Mouse (Mus musculus): ENCODE results near the gene Serp2.

Gene Serp2

DNA sequence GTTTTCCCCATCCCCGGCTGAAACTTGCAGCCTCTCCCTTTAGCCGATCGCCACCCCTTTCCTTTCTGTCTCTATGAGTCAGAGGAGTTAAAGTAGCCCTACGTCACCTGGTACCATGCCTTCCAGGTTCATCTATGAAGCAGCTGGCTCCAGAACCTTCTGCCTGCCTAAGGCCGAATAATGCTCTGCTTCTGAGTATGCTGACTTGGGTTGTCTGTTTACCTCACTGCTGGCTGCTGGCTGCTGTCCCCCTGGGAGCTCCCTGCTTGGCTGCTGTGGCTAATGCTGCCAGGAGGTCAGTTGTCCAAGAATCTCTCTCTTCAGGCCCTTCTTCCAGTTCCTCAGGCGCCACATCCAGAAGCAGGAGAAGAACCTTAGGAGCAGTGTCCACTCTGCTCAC is 30.2 kb downstream of the Serp2 start:
- DNase-seq, result no peak

DNA sequence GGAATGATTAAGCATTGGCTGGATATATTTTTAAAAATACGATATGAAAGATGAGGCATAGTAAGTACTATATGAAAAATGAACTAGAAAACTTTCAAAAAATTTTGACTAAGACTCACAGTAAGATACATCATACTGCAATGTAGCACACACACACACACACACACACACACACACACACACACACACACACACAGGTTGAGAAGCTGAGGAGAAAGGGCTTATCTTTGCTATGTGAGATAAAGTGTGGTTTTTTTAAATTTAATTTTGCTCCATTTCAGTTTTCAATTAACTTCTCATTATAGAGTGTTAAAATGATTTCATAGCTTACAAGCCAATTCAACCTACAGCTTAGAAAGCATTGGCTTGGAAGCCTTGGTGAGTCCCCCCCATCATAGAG is 33.3 kb downstream of the Serp2 start:
- DNase-seq, result no peak

DNA sequence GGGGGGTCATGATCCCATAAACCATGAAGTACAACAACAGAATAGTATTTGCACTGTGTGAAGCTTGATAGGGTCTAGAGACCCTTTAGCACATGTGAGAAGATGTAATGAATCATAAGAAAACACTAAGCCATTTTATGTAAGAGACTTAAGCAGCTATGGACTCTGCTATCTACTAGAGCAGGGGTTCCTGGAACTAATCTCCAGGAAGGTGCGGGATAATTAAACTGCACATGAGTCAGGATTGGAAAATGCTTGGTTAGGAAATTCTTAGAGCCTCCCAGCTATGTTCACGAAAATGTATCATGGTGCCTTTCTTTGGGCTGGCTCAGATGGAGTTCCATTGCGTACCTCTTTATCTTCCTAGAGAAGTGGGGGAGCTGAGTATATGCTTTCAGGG is 35.4 kb downstream of the Serp2 start:
- DNase-seq, result no peak

- no peak for DNase-seq
Observed at GRCm38 (mm10) chr14:76520606-76521005, 36.1 kb downstream of the Serp2 start.

GRCm38 (mm10) chr14:76518217-76518616 is 38.5 kb downstream of the Serp2 start:
- DNase-seq, result no peak

- no peak for DNase-seq
Observed at GRCm38 (mm10) chr14:76515620-76516019, 41.1 kb downstream of the Serp2 start.

DNA sequence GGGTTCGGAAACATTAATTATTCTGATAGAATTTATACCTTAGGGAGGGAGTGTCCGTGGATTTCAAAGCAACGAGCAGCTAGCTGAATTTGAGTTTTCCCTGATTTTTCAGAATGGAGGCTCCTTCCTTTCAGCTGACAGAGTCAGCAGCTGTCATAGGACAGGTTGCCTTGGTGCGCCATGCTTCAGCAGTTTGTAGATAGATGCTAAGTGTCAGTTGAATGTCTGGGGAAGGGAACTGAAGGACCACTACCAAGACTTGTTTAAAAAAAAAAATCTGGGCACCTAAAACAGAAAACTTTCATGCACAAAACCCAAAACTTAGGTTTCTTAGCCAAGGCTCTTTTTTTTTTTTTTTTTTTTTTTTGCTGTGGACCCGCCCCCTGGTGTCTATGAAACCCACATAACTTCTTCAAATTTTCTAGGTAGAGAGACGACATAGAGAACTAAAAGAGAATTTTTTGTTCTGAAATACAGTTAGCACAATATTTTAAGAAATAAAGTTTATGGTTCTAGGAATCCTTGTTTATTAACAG is 42.6 kb downstream of the Serp2 start:
- DNase-seq, result no peak

GRCm38 (mm10) chr14:76513395-76514049 is 43.2 kb downstream of the Serp2 start:
- no peak for DNase-seq

- no peak for DNase-seq
Observed at GRCm38 (mm10) chr14:76511971-76512370, 44.7 kb downstream of the Serp2 start.

- no peak for DNase-seq
Observed at GRCm38 (mm10) chr14:76508701-76509100, 48.0 kb downstream of the Serp2 start.

DNA sequence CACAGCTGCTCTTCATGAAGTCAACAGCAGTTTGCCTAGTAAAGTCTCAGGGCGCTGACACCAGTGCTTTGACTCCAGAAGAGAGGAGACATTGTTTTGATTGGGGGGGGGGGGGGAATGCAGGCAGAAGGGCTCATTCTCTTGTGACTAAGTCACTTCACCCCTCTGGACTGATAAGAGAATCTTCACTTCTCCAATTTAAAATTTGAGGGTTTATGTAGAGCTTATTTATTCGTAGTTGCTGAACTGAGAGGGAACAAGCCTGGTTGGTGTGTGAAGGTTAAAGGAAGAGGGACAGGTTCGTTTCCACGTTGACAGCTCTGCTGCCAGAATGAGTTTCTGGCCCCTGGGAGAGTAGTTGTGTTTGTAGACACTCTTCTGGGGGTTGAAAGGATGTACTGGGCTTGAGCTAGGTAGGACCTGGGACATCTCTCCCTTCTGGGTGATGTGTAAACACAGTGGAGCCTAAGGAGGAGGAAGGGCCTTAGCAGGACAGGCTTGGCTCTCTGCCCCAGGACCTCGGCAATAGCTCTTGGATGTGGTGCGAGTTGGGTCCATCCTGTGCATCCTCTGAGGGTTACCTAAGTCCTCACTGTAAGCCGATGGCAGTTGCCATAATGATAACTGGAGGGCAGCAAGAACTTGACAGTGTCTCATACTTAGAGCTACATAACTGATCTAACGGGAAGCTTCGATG is 48.7 kb downstream of the Serp2 start:
- DNase-seq, result no peak

- no peak for DNase-seq
Observed at GRCm38 (mm10) chr14:76507357-76507756, 49.3 kb downstream of the Serp2 start.

DNA sequence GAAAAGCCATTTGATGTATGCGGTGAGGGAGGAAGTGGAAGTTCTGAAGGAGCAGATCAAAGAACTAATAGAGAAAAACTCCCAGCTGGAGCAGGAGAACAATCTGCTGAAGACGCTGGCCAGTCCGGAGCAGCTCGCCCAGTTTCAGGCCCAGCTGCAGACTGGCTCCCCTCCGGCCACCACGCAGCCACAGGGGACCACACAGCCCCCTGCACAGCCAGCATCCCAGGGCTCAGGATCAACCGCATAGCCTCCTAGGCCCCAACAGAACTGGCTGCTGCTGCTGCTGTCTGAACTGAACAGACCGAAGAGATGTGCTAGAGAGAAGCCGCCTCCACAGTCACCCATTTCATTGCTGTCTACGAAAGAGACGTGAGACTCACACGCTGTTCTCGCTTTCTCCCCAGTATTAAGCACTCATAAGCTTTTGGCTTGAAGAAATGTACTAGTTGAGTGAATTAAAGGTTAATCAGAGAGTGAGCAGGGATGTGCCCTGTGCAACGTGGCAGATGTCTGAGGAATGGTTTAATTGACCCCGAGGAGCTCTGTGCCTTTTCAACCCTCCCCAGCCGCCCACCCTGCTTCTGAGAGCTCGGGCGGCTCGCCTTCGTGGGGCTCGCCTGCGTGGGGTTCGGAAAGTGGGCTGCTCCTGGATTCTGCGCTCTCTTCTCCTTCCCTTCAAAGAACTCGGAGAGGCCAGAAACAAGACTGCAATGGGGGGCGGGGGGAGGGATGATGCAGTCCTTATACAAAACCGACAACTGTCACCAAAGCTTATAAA is 50.1 kb downstream of the Serp2 start:
- DNase-seq, result no peak

DNA sequence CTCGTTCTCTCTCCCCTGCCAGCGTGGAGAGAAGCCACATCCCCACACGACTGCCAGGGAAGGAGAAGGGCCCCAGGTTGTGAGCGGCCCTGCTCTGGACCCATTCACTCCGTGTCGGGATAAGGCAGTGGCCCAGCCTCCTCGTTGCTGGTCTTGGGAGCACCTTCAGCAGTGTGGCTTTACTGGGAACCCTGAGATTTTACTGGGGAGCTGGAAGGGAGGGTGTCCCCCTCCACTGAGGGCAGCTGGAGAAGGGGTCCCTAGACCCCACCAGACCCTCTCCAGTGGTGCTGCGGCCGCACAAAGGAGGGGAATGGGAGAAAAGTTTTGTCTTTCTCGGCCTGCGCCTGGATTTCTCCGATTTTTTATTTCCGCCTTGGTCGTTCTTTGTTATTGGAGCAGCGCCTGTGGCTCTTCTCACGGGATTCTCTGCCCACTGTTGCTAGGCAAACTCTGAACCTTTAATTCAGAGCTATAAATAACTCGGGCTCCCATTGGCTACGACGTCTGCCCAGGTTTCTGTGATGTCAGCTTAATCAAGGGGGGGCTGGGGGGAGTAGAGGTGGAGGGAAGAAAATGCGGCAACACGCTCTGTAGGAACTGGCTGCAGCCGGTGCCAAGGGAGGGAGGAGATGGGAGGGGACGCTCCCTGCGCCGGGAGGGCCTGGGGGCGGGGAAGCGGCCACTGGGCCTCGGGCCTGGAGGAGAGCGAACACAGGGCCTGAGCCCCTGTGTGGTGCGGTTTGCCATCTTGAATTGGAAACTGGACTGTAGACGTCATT is 51.1 kb downstream of the Serp2 start:
- DNase-seq, result peak; percentile 87

- DNase-seq, result no peak
Observed at GRCm38 (mm10) chr14:76505101-76505438, 51.6 kb downstream of the Serp2 start.

DNA sequence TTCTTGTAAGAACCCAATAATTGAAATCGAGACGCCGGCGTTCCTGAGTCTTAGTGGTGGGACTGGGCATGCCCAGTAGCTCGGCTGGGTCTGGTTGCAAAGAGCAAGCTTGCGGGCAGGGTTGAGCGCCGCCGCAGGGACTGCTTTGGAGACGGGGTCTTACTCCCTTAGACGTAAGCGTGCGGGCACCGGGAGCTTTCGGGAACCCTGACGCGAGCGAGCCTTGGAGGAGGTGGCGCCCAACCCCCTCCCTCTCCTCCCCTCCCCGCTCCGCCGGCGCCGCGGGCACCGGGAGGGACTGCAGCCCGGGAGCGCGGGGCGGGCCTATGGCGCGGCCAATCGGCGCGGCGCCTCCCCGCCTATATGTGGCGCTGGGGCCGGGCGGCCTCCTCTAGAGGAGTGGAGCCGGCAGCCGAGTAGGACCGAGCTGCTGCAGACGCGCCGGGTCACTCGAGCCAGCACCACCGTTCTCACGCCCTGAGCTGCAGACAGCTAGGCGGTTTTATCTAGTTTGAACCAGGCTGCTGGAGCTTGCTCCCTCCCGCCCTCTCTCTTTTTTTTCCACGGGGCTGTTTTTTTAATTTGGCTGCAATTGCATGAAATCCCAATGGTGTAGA is 52.5 kb downstream of the Serp2 start:
- peak; percentile 93 for DNase-seq

DNA sequence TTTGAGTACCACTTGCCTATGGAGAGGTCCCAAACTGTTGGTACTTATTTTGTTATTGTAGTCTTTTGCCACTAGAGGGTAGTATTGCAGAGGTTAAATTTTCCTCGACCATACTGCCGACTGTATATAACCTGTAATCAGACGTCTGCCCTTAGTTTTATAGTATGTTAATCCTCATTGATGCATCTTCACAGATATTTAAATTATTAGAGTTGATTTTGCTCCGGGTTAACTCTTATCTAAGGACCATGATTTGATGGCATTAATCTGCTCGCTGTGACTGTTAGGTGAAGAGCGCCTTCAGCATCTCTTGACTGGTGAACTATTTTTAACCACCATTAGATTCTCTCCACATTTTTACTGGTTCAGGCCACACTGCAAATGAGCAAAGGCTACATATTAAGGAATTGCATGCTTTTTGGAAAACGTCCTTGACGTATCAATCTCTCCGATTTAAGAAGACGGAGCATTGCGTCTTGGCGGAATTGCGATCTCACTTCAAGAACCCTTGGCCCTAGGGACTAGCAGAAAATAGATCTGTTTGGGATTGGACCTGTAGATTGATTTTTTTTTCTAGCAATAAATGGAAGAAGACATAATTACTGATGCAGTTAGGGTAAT is 53.3 kb downstream of the Serp2 start:
- DNase-seq, result no peak

DNA sequence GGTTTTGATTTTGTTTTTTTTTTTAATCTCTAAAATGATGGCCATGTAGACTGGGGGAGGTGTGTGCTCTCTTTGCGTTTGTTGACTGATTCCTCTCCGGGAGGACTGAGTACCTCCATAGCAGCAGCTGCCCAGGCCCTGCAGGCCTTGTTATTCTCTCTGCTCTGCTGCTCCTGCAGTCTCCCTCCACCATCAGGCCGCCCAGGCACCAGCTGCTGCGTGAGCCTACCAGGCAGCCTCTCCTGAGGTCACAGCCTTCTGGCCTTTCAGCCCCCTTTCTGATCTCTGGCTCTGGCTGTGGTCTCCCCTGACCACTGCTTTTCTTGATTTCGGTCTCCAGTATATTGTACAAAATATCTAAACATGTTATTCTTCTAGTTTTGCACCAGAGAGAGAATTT is 56.7 kb downstream of the Serp2 start:
- DNase-seq, result no peak

DNA sequence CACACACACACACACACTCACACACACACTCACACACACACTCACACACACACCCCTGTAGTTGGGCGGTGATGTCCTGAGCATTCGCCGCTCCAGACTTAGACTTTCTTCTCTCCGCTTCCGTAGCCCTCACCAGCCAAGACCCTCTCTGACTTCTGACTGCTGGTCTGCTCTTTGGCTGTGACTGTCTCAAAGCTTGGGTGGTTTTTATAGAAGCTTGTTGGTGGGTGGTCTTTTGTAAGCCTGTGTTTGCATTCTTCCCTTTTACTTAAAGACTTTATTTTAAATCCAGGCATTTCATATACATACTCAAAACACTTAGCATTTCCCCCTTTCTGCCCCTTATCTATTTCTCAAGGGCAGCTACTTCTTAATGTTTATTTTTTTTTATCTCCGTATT is 57.2 kb downstream of the Serp2 start:
- no peak for DNase-seq

DNA sequence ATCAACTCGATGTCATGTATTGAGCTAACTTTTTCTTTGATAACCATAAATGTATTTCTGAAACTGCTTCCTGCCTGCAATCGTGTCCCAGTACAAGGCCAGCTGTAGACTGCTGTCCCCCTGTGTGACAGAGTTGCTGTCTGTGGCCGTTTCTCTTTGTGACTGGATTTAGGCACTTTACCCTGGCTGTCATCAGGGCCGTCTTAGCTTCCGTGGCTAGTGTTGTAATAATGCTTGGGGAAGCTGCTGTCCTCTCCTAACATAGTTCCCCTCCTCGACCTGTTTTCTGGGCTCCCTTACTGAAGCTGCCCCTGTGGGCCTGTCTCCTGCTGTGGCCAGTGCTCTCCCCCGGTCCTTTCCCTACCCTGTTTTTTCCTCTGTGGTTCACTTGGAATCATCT is 58.5 kb downstream of the Serp2 start:
- DNase-seq, result no peak

DNA sequence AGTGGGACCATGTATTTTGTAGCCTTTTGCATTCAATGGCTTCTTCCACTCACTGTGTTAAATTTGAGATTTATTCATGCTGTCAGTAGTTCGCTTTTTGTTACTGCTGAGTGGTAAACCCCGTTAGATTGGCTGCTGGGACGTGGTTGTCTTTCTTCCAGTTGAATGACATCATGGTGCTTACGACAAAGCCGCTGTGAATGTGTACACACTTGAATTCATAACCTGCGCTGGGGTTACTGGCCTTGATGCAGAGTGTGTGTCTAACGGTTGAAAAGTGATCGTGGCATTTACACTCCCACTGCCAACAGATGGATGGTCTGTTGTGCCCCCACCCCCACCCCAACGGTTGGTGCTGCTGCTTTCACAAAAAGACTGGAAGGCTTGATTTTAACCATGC is 59.5 kb downstream of the Serp2 start:
- DNase-seq, result no peak

DNA sequence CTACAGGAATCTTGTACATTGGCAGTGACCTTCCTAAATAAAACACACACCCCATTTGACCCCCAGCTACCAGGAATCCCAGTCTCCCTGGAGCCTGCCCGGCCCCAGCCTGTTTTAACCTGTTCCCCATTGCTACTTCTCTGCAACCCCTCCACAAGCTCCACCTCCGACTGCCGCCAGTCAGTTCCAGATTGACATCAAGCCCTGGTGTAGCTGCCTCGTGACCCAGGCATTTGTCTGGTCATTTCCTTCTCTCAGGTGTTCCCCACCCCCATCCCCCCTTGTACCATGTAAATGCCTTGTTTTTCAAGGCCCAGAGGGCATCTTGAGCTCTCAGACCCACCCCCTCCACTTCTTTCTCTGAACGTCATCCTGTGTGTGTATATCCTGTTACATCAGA is 61.7 kb downstream of the Serp2 start:
- DNase-seq, result no peak

Data from layer of hippocampus, adult 9-11 months (tissue).